Mouse (Mus musculus) kidney, embryonic 15.5 days (tissue): ENCODE results near the gene Nrg3. TPM values are rescaled to one million over a fixed set of nuclear protein-coding genes. Genes with fewer than 3 reads are reported as not detected.
"Not testable (repeated sequence)": the region's sequence is repeated elsewhere in the genome, so short reads cannot be mapped to it uniquely, and the experiment has no call there.

Source experiments
- ATAC-seq: fragments of 200-750 bp; cut with Nextera tagmentation; replicated peaks from 2 replicates; pipeline ENCODE4 v1.8.0; 2017; ENCODE audit warnings: moderate TSS enrichment; ENCODE audit not compliant: low FRiP score
- H3K27ac ChIP-seq: fragments of 300-500 bp; sonication (generic); 2 replicates; pipeline ENCODE4 v1.5.1; 2015; ENCODE audit warnings: mild to moderate bottlenecking, inconsistent platforms
- H3K27me3 ChIP-seq: fragments of 300-500 bp; sonication (generic); 2 replicates; pipeline ENCODE4 v1.6.1; 2015; ENCODE audit warnings: inconsistent platforms
- H3K36me3 ChIP-seq: fragments of 300-500 bp; sonication (generic); 2 replicates; pipeline ENCODE4 v1.6.1; 2015; ENCODE audit warnings: inconsistent platforms
- H3K4me1 ChIP-seq: fragments of 300-500 bp; sonication (generic); 2 replicates; pipeline ENCODE4 v1.6.1; 2015; ENCODE audit warnings: inconsistent platforms
- H3K4me2 ChIP-seq: fragments of 300-500 bp; sonication (generic); 2 replicates; pipeline ENCODE4 v1.6.1; 2015; ENCODE audit warnings: moderate library complexity, mild to moderate bottlenecking, inconsistent platforms
- H3K4me3 ChIP-seq: fragments of 300-500 bp; sonication (generic); replicated peaks from 2 replicates; pipeline ENCODE4 v1.5.1; 2015; ENCODE audit warnings: mild to moderate bottlenecking, inconsistent platforms
- H3K9ac ChIP-seq: fragments of 300-500 bp; sonication (generic); 2 replicates; pipeline ENCODE4 v1.6.1; 2015; ENCODE audit warnings: mild to moderate bottlenecking, inconsistent platforms
- H3K9me3 ChIP-seq: fragments of 300-500 bp; sonication (generic); replicated peaks from 2 replicates; pipeline ENCODE4 v1.6.1; 2016; ENCODE audit warnings: inconsistent platforms
- WGBS: fragments of 180-500 bp; shearing (Covaris S2); methylation state at CpG from one replicate; pipeline ENCODE4 v1.1.7; 2015; ENCODE audit warnings: mixed read lengths; 5-methylcytosine and 5-hydroxymethylcytosine counted together
- polyA plus RNA-seq: library from polyadenylated mRNA; unstranded; fragments of >200 nt; fragmentation: Nextera tagmentation; extraction: Ambion mirVana; gene quantifications from 2 replicates; pipeline ENCODE4 v1.2.1, GENCODE M21; 2015

Nrg3 gene
- polyA plus RNA-seq, 1 experiment from 2014 or later: 1.00 TPM

DNA sequence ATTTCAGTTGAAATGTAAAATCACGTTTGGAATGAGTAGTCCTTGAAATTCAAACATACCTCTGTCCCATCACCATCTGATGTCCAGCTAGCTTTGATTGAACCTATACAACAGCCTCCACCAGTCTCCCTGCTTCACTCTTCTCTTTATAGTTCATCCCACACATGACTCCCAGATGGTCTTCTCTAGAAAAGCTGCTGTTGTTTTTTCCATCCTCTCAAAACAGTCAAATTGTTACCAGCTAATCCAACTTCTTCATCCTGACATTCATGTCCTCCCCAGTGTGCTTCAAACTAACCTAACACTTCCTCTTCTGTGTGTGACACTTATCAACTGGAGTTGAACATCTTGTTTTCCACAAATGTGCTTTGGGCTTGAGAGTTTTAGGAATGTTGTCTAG lies 317.4 kb downstream of the Nrg3 start:
- Histone ChIP-seq H3K9me3 (no peaks in the 10 kb centered on the region), H3K27me3 (no peaks in the 10 kb centered on the region), H3K27ac (no peak overlapping the region), H3K36me3 (no peaks in the 10 kb centered on the region), H3K4me2 (no peak overlapping the region), H3K4me3 (no peak overlapping the region), H3K4me1 (no peaks in the 10 kb centered on the region), H3K9ac (no peak overlapping the region)
- ATAC-seq: no peak
- 55% methylated on average over 1 of the region's 1 CpGs for WGBS

DNA sequence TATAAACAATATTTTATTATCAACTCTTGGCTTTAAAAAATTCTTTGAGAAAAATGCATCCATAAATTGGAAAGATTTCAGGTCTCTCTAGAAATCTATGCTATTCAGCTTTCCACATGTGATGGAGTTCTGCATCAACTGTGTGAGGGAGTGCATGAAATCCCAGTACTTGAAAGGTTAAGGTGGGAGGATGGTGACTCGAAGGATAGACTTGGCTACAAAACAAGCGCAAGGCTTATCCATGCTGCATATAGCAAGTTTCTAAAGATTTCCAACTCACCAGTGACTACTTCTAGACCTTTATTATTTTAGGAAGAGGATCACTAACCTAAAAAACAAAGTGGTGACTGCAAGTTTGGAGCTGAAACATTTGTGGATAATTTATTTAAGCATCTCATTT lies 343.1 kb downstream of the Nrg3 start:
- no peaks in the 10 kb centered on the region for H3K27me3 ChIP-seq
- no peak overlapping the region for H3K9ac ChIP-seq
- ATAC-seq: no peak
- H3K27ac ChIP-seq: no peak overlapping the region
- H3K4me3 ChIP-seq: no peak overlapping the region
- H3K4me1 ChIP-seq: no peaks in the 10 kb centered on the region
- no peaks in the 10 kb centered on the region for H3K36me3 ChIP-seq
- H3K4me2 ChIP-seq: no peak overlapping the region
- H3K9me3 ChIP-seq: no peaks in the 10 kb centered on the region
- WGBS: 64% methylated on average over 2 of the region's 2 CpGs

DNA sequence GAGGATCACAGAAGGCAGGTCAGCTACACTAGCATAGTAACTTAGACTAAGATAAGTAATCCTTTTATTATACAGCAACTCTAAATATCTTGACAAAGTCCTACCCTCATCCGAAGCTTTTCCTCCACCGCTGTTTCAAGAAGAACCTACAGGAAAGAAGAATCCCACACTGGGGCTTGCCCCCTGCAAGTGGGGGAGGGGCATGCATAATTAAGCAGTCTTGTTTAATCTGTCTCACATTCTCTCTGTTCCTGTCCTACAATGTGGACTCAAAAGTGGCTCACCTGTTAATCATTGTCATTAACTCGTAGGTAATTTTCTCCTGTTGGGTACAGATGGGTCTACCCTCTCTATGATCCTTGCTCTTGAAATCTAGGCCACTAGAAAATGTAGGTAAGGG lies 354.9 kb downstream of the Nrg3 start:
- Histone ChIP-seq H3K27me3 (no peaks in the 10 kb centered on the region), H3K4me1 (no peaks in the 10 kb centered on the region), H3K9me3 (no peaks in the 10 kb centered on the region), H3K9ac (no peak overlapping the region), H3K4me2 (no peak overlapping the region), H3K4me3 (no peak overlapping the region), H3K27ac (no peak overlapping the region), H3K36me3 (no peaks in the 10 kb centered on the region)
- no peak for ATAC-seq
- 65% methylated on average over 3 of the region's 3 CpGs for WGBS

DNA sequence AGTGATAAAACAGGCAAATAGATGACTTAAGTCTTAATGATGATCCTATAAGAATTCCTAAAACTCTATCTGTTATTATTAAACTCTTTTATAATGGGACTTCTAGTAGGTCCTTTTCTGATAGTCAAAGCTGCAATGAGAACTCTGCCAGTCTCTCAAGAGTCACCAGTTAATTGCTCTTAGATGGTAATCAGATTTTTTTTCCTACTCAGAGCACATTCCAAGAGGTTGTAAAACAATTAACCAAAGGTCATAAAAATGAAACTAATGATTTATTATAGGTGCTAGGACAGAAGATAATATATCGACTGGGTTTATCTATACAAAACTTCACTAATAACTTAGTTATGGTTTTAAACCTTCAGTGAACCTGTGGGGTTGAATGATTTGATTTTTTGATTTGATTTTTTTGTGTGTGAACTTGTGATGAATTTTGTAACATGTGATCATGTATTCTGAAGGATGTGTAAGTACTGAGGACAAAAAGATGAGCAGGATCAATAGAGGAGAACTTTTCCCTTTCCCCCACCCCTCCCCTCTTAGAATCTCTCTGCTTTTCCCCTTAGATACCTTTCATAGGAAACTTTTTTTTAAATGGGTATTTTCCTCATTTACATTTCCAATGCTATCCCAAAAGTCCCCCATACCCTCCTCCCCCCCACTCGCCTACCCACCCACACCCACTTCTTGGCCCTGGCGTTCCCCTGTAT lies 356.2 kb downstream of the Nrg3 start:
- H3K4me1 ChIP-seq, H3K9ac ChIP-seq, H3K27ac ChIP-seq, H3K36me3 ChIP-seq, H3K4me3 ChIP-seq, H3K4me2 ChIP-seq, H3K9me3 ChIP-seq, ATAC-seq, H3K27me3 ChIP-seq: not testable (repeated sequence)
- 61% methylated on average over 3 of the region's 3 CpGs for WGBS

DNA sequence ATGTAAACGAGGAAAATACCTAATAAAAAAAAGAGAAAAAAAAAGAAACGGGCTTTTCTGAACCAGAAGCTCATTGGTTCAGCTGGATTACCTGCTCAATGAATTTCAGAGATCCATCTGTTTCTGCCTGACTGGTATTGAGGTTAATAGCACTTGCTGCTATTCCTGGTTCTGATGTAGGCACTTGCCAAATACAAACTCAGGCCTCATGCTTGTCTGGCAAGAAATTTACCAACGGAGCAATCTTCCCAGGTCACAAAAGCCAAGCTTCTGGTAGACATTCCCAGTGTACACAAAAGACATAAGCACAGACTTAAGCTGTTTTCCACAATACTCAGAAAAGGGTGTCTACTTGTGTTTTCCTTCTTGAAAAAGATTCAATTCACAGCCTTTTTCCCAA lies 363.3 kb downstream of the Nrg3 start:
- H3K27me3 ChIP-seq: no peaks in the 10 kb centered on the region
- H3K4me1 ChIP-seq: no peaks in the 10 kb centered on the region
- no peaks in the 10 kb centered on the region for H3K9me3 ChIP-seq
- 83% methylated on average over 3 of the region's 3 CpGs for WGBS
- H3K4me2 ChIP-seq: no peak overlapping the region
- no peak for ATAC-seq
- H3K36me3 ChIP-seq: no peaks in the 10 kb centered on the region
- H3K4me3 ChIP-seq: no peak overlapping the region
- no peak overlapping the region for H3K27ac ChIP-seq
- H3K9ac ChIP-seq: no peak overlapping the region

DNA sequence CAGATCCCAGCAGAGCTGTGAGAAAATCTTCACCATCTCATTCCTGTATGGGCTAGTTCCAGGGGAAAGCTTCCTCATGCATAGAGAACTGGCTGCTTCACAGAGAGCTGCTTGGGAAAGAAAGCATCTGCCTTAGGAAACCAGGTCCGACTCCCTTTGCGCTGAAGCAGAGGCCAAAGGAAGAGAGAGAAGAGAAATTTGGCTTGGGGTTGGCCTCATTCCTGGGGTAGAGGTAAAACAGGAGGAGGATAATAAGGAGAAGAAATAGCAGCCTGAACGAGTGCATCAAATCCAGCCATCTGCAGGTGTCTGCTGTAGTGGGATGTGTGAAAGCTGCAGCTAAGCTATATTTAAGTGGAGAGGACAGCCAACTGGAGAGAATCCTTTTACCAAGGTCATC lies 366.1 kb downstream of the Nrg3 start:
- Histone ChIP-seq H3K9ac (no peak overlapping the region), H3K4me2 (no peak overlapping the region), H3K9me3 (no peaks in the 10 kb centered on the region), H3K4me1 (no peaks in the 10 kb centered on the region), H3K27me3 (no peaks in the 10 kb centered on the region), H3K4me3 (no peak overlapping the region), H3K36me3 (no peaks in the 10 kb centered on the region), H3K27ac (no peak overlapping the region)
- no peak for ATAC-seq
- WGBS: 78% methylated on average over 3 of the region's 3 CpGs

DNA sequence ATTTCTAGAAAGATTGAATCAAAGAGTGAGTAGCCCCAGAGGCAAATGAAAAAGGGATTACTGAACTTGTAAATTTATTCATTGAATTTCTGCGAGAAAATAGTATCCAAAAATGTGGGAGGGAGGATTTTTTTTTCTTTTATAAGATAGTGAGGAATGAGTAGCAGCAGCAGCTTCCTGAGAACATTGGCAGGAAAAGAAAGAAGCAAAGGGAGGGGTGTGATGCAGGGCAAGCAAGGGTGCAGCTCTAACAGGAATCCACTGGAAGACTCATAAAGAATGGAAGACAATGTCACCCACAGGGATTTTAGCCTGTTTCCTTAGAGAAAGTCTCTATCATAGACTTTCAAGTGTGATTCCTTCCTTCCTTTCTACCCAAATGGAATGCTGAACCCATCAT lies 377.7 kb downstream of the Nrg3 start:
- no peak overlapping the region for H3K9ac ChIP-seq
- H3K4me2 ChIP-seq: no peak overlapping the region
- no peaks in the 10 kb centered on the region for H3K27me3 ChIP-seq
- no peak for ATAC-seq
- no peaks in the 10 kb centered on the region for H3K36me3 ChIP-seq
- H3K4me3 ChIP-seq: no peak overlapping the region
- whole genome bisulfite sequencing: 68% methylated on average over 1 of the region's 1 CpGs
- no peaks in the 10 kb centered on the region for H3K4me1 ChIP-seq
- H3K27ac ChIP-seq: no peak overlapping the region
- no peaks in the 10 kb centered on the region for H3K9me3 ChIP-seq

DNA sequence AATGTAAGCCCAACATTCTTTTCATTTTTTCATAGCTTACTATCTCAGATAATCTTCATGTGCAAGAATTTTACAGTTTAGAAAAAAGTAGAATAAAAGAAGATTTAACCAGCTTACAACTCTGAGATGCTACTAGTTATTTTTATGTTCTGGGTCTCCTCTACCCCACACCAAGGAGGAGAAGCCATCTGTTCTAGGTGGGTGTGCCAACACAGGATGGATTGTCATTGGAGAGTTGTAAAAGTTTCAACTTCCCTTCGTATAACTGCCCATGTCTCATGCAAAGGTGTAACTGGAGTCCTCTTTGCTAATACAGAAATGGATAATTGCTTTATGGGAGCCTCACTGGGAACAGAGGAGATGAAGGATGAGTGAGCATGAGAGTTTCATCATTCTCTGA lies 393.4 kb downstream of the Nrg3 start:
- Histone ChIP-seq H3K9ac (no peak overlapping the region), H3K4me3 (no peak overlapping the region), H3K4me1 (no peaks in the 10 kb centered on the region), H3K27me3 (no peaks in the 10 kb centered on the region), H3K36me3 (no peaks in the 10 kb centered on the region), H3K27ac (no peak overlapping the region), H3K9me3 (no peaks in the 10 kb centered on the region), H3K4me2 (no peak overlapping the region)
- WGBS: 16% methylated on average over 1 of the region's 1 CpGs
- no peak for ATAC-seq

DNA sequence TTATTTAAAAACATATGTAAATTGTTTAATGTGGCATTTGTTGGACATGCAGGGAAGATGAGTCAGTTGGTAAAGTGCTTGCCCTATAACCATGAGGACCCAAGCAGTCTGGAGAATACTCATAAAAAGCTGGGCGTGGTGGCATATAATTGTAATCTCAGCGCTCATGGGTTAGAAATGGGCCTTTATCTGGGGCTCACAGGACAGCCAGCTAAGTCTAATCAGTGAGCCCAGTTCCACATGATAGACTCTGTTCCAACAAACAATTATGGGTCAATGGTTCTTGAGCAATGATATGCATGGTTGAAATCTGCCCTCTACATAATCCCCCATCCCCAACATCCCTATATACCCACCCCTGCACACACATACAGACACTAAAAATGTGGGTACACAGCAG lies 421.3 kb downstream of the Nrg3 start:
- H3K9ac ChIP-seq: no peak overlapping the region
- H3K4me2 ChIP-seq: no peak overlapping the region
- no peak overlapping the region for H3K27ac ChIP-seq
- no peaks in the 10 kb centered on the region for H3K27me3 ChIP-seq
- H3K36me3 ChIP-seq: no peaks in the 10 kb centered on the region
- H3K4me1 ChIP-seq: no peaks in the 10 kb centered on the region
- 83% methylated on average over 2 of the region's 2 CpGs for WGBS
- H3K4me3 ChIP-seq: no peak overlapping the region
- H3K9me3 ChIP-seq: no peaks in the 10 kb centered on the region
- ATAC-seq: no peak

DNA sequence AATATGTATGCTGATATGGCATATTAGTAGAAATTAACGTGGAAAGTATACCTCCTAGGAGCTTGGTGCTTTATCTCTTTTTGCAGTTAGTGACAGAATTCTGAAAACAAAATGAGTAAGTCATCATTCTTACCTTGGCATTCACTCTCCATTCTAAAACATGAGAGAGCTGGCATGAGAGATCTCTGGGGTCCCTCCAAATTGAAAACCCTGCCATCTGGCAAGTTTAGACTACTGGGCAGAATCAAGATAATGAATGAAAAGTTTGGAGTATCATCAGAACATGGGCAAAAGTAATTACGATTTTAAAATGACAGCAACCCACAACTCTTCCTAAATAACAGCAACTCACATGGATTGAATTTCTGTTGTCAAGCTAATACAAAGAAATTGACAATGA lies 423.9 kb downstream of the Nrg3 start:
- Histone ChIP-seq H3K4me2 (no peak overlapping the region), H3K27ac (no peak overlapping the region), H3K4me3 (no peak overlapping the region), H3K9me3 (no peaks in the 10 kb centered on the region), H3K36me3 (no peaks in the 10 kb centered on the region), H3K9ac (no peak overlapping the region), H3K27me3 (no peaks in the 10 kb centered on the region), H3K4me1 (no peaks in the 10 kb centered on the region)
- ATAC-seq: no peak
- WGBS: 67% methylated on average over 2 of the region's 2 CpGs

DNA sequence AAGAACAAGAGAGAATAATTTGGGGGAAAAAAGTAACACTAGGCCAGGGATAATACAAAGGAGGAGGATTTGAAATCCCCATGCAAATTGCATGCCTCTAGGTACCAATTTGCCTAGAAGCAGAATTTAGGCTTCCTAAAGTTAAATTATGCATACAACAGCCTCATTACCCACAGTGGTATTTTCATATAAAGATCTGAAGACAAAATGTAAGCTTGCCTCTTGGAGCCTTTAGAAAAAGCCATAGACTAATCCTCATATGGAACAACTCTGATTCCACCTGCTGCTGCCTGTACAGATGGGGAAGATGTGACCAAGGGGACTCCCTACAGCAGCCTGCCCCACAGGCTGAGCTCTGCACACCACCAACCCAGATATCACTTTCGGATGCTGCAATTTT lies 428.6 kb downstream of the Nrg3 start:
- 84% methylated on average over 1 of the region's 1 CpGs for WGBS

DNA sequence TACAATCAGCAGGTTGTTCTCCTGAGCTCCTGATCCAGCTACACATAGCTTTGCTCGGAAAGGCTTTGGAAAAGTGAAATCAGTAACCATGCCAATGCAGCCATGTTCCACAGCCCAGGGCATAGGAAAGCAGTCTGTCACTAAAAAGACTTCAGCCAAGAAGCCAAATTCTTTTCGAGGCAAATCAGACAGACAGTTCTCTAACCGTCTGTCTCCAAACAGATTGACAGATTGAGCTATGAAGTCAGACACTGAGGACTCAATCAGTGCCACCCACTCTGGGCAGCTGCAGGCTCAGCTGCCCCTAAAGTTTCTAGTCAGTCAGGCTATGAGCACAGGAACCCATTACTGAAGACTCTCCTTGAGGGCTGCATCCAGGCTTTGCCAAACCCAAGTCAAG lies 429.1 kb downstream of the Nrg3 start:
- Histone ChIP-seq H3K4me3 (no peak overlapping the region), H3K9me3 (no peaks in the 10 kb centered on the region), H3K4me2 (no peak overlapping the region), H3K27me3 (no peaks in the 10 kb centered on the region), H3K4me1 (no peaks in the 10 kb centered on the region), H3K9ac (no peak overlapping the region), H3K36me3 (no peaks in the 10 kb centered on the region), H3K27ac (no peak overlapping the region)
- 78% methylated on average over 3 of the region's 3 CpGs for WGBS
- no peak for ATAC-seq

More for the DNA sequence above, 428.6 kb downstream of the Nrg3 start:
- Histone ChIP-seq H3K9me3 (no peaks in the 10 kb centered on the region), H3K4me1 (no peaks in the 10 kb centered on the region), H3K4me3 (no peak overlapping the region), H3K9ac (no peak overlapping the region), H3K4me2 (no peak overlapping the region), H3K27ac (no peak overlapping the region), H3K36me3 (no peaks in the 10 kb centered on the region), H3K27me3 (no peaks in the 10 kb centered on the region)
- ATAC-seq: no peak

DNA sequence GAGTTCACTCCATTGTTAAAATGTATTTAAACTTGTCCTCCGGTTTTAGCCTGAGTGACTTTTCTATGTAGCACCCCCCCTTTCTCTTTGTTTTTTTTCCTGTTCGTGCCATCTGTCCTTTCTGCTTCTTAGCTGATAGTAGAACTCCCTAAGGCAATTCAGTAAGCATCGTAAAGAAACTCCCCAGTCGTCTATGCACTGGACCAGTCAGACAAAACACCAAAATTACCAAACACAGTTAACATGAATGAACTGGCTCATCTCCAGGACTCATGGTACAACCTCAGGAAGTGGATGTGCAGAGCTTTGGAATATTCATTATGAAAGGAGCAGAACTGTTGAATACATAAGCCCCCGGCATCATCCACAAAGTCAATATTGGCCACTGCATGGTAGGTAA lies 429.5 kb downstream of the Nrg3 start:
- H3K4me3 ChIP-seq: no peak overlapping the region
- no peak overlapping the region for H3K27ac ChIP-seq
- 48% methylated on average over 5 of the region's 5 CpGs for WGBS
- H3K27me3 ChIP-seq: no peaks in the 10 kb centered on the region
- H3K36me3 ChIP-seq: no peaks in the 10 kb centered on the region
- no peaks in the 10 kb centered on the region for H3K4me1 ChIP-seq
- H3K9ac ChIP-seq: no peak overlapping the region
- no peak overlapping the region for H3K4me2 ChIP-seq
- no peaks in the 10 kb centered on the region for H3K9me3 ChIP-seq
- ATAC-seq: no peak
